Mouse (Mus musculus): ENCODE data around the gene Pald1.

DNA sequence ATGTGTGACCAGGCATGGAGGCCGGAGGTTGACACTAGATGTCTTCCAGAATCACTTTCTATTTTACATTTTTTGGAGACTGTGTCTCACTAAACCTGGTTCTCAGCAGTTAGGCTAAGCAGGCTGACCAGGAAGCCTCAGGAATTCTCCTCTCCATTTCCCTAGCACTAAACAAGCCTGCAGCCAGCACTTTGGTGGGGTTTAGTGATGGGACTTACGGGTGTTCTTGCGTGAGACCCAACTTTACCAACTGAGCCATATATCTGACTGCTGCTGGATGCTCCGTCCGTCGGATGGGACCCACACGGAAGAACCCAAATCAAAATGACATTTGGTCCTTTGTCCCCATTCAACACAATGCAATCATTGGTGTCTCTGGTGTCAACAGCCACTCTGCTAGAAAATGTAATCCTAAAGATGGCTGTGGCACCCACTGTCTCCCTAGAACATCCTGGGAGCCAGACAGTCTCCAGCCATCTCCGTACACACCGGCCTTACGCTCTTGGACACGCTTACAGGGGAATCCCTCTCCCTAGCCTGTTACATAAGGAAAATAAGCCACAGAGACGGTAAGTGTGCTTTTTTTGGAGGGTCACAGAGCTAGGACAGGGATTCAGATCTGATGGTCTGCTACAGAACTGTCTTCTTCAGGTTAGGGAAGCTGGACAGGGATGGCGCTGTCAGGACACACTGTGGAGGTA, 3.8 kb downstream of the Pald1 start:
- TF ChIP-seq CTCF (IDR thresholded peaks at IDR 0.05; ENCODE audit: extremely low read depth, insufficient read depth, insufficient read length, insufficient replicate concordance) (no peak), POLR2A (IDR thresholded peaks at IDR 0.05; ENCODE audit: low read depth, low read length) (no peak)

Measured in spleen, adult 2 months (tissue).